10 mouse cellular contexts compared by ENCODE assay signal in genomic region chr3:88544514-88544913, GRCm38 (mm10). TPM values are rescaled to one million over a fixed set of nuclear protein-coding genes. Genes with fewer than 3 reads are reported as not detected.
DNase-seq lines count a peak whose midpoint lies in the region; TF ChIP-seq lines count a peak whose summit lies in the region.
"Had no signal": no experiment of that assay in that cellular context is flagged by ENCODE, and none has a peak within 500 bp of the region (broad histone marks: within the 10 kb centered on the region; RNA-seq: fewer than 3 reads in every experiment).

No protein-coding gene starts in this region.

- no peak for TF ChIP-seq POLR2A in liver, adult 2 months (IDR thresholded peaks at IDR 0.05; ENCODE audit: extremely low read depth, insufficient read depth, low read length)

- TF ChIP-seq CTCF in liver, adult 2 months (IDR thresholded peaks at IDR 0.05; ENCODE audit: low read depth, low read length) = peak; percentile 64

- no peaks in the 10 kb centered on the region for H3K27me3 ChIP-seq in liver, adult 2 months (ENCODE audit: control insufficient read depth, insufficient read depth, low read length)
- H3K27me3 ChIP-seq: limb, embryonic 15.5 days had no signal

- DNase-seq in embryo, embryonic 10 days (ENCODE audit: low spot score) = peak; percentile 55
- DNase-seq in embryo, embryonic 9.5 days (ENCODE audit: extremely low spot score) = no peak
- peak; percentile 46 for DNase-seq in 3T3-L1 (ENCODE audit: low read depth, low spot score)
- DNase-seq in R1 (ENCODE audit: low read depth, low spot score) = peak; percentile 76
- DNase-seq in liver, adult 2 months (ENCODE audit: extremely low read depth, low read depth, low spot score) = peak; percentile 61
- DNase-seq in c-Kit-positive CD71-positive TER-119-positive erythroid progenitor cells, embryonic 14.5 days (ENCODE audit: low spot score) = no peak
- no peak for DNase-seq in right cerebral cortex, postnatal 14 days
- no peak for DNase-seq in adipocyte (ENCODE audit: low spot score)
- DNase-seq: gastrocnemius, postnatal 36 days had no signal

- H3K9ac ChIP-seq in liver, adult 2 months (ENCODE audit: low read depth, low read length) = no peak overlapping the region
- H3K9ac ChIP-seq: limb, embryonic 15.5 days had no signal

- H3K79me2 ChIP-seq in liver, adult 2 months (ENCODE audit: control insufficient read depth, insufficient read depth, low read length) = no peaks in the 10 kb centered on the region

- H3K4me1 ChIP-seq in liver, adult 2 months (ENCODE audit: control insufficient read depth, insufficient read depth, low read length) = no peaks in the 10 kb centered on the region

- 47% methylated on average over 5 of the region's 5 CpGs for WGBS in liver, adult 2 months

- no peak overlapping the region for H3K4me3 ChIP-seq in liver, adult 2 months (ENCODE audit: insufficient read depth, low read depth, low read length)
- H3K4me3 ChIP-seq: limb, embryonic 15.5 days had no signal

- H3K36me3 ChIP-seq in liver, adult 2 months (ENCODE audit: control insufficient read depth, insufficient read depth, low read length) = no peaks in the 10 kb centered on the region

- H3K27ac ChIP-seq in liver, adult 2 months (replicated peaks; ENCODE audit: insufficient read depth, low read depth, low read length) = no peak overlapping the region
- H3K27ac ChIP-seq: limb, embryonic 15.5 days had no signal

RNA-seq across cellular contexts. Expression of gene Rab25, which starts 3.6 kb away (rescaled TPM):
- 0.18 and 0.20 TPM in 2 replicates for total RNA-seq in liver, adult 2 months (2014; rRNA removed)
- 0.32 and 0.46 TPM in 2 replicates for polyA plus RNA-seq in liver, adult 2 months (2012; rRNA removed)
- total RNA-seq: gastrocnemius, postnatal 36 days had no signal

RNA-seq across cellular contexts. Expression of gene Lamtor2, which starts 8.4 kb away (rescaled TPM):
- total RNA-seq in liver, adult 2 months (2014; rRNA removed) = 104 and 125 TPM in 2 replicates
- 201 and 204 TPM in 2 replicates for polyA plus RNA-seq in liver, adult 2 months (2012; rRNA removed)

RNA-seq across cellular contexts. Expression of gene Ubqln4, which starts 9.0 kb away (rescaled TPM):
- total RNA-seq in liver, adult 2 months (2014; rRNA removed) = 8.3 and 14.2 TPM in 2 replicates
- 41.1 and 42.8 TPM in 2 replicates for polyA plus RNA-seq in liver, adult 2 months (2012; rRNA removed)

RNA-seq across cellular contexts. Expression of gene Mex3a, which starts 12.3 kb away (rescaled TPM):
- total RNA-seq in liver, adult 2 months (2014; rRNA removed) = under 0.01 TPM in 2 replicates
- polyA plus RNA-seq in liver, adult 2 months (2012; rRNA removed) = 0.02 and 0.04 TPM in 2 replicates

RNA-seq across cellular contexts. Expression of gene Ssr2, which starts 31.2 kb away (rescaled TPM):
- total RNA-seq in liver, adult 2 months (2014; rRNA removed) = 90.0 and 110 TPM in 2 replicates
- polyA plus RNA-seq in liver, adult 2 months (2012; rRNA removed) = 155 and 176 TPM in 2 replicates

Comparison
In these comparisons a context has a peak if more than half of its experiments do, and no peak if none do; other contexts are left out.
1. DNase-seq: peak in embryo, embryonic 10 days (single experiment), 3T3-L1 (single experiment), R1 (single experiment) and liver, adult 2 months (single experiment); none in embryo, embryonic 9.5 days (single experiment), c-Kit-positive CD71-positive TER-119-positive erythroid progenitor cells, embryonic 14.5 days (single experiment), right cerebral cortex, postnatal 14 days (single experiment) and adipocyte (single experiment).